Mouse (Mus musculus) MEL (cell line): ENCODE results near the gene Pde10a.

Experiments
- CTCF ChIP-seq, 3 experiments: IDR thresholded peaks in 2 of 3; conservative IDR thresholded peaks in 1 of 3; 2 replicates each; pipeline ENCODE4 v1.5.1; 2011 to 2012; ENCODE audit warnings: low read length in 3 of 3, low read depth in 2 of 3, mild to moderate bottlenecking in 2 of 3, improper control_type of control experiment in 1 of 3, inconsistent platforms in 1 of 3, mixed read lengths in 1 of 3, moderate library complexity in 1 of 3; ENCODE audit not compliant: control insufficient read depth in 1 of 3, insufficient read depth in 1 of 3, poor library complexity in 1 of 3, severe bottlenecking in 1 of 3
- HCFC1 ChIP-seq: IDR thresholded peaks from 2 replicates; pipeline ENCODE4 v1.6.1; 2012; ENCODE audit warnings: low read depth, mild to moderate bottlenecking, inconsistent platforms, low read length, improper control_type of control experiment, moderate library complexity
- POLR2A ChIP-seq, 2 experiments: IDR thresholded peaks; 2 replicates each; pipeline ENCODE4 v1.6.1; 2011 to 2012; ENCODE audit warnings: low read length in 2 of 2, mild to moderate bottlenecking in 2 of 2, control low read depth in 1 of 2, improper control_type of control experiment in 1 of 2, low read depth in 1 of 2, moderate library complexity in 1 of 2; ENCODE audit not compliant: control insufficient read depth in 1 of 2, insufficient read depth in 1 of 2, poor library complexity in 1 of 2
- RCOR1 ChIP-seq: IDR thresholded peaks from 2 replicates; pipeline ENCODE4 v1.6.1; 2012; ENCODE audit warnings: low read depth, mild to moderate bottlenecking, inconsistent platforms, low read length, improper control_type of control experiment
- SIN3A ChIP-seq: IDR thresholded peaks from 2 replicates; pipeline ENCODE4 v1.6.1; 2012; ENCODE audit warnings: low read length, improper control_type of control experiment, inconsistent platforms
- USF1 ChIP-seq: IDR thresholded peaks from 2 replicates; pipeline ENCODE4 v1.6.1; 2014; ENCODE audit warnings: low read depth, mild to moderate bottlenecking, inconsistent platforms, low read length, improper control_type of control experiment, moderate library complexity

GRCm38 (mm10) chr17:8621105-8621504 lies 95.9 kb downstream of the Pde10a start:
- TF ChIP-seq CTCF (IDR thresholded peaks at IDR 0.05 in 2 of 3, conservative IDR thresholded peaks at IDR 0.05 in 1 of 3; ENCODE audit: control insufficient read depth in 1 of 3, insufficient read depth in 1 of 3, low read depth in 2 of 3, low read length in 3 of 3, poor library complexity in 1 of 3, severe bottlenecking in 1 of 3) (no peak), SIN3A (no peak), POLR2A (IDR thresholded peaks at IDR 0.05; ENCODE audit: control insufficient read depth in 1 of 2, insufficient read depth in 1 of 2, low read depth in 1 of 2, low read length in 2 of 2, poor library complexity in 1 of 2) (no peak), RCOR1 (no peak), USF1 (no peak), HCFC1 (no peak)
